8 mouse cellular contexts compared by ENCODE assay signal in the genomic region with DNA sequence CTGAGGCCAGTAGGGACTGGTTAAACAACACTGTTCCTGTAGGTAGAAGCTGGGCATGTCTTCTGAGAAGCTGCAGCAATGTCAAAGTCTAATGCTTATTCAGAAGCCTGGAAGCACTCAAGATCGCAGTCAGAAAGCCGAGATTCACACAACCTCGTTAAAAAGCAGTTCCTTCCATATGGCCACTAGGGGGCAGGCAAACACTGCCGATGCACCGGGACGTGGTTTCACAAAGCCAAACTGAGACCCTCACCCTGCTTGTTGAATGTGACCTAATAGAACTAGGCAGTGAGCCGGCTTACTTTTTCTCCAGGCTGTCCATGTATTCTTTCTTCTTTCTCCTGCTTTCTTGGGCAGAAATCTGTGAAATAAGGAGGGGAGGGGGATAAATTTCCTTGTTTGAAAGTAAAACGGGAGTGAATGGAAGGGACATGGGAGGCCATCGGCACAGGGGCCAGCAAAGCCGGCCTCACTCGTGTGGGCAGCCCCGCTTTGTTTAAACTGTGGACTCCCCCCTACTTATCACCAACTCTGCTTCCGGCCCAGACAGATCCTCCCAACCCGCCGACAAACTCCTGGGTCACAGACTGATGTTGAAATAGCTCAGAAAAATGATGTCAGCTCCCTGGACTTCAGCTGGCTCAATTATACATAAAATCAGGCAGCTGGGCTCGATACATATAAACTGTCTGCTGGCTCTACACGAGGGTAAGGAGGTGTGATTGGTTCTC. TPM values are rescaled to one million over a fixed set of nuclear protein-coding genes. Genes with fewer than 3 reads are reported as not detected.
DNase-seq lines count a peak whose midpoint lies in the region; ATAC-seq and TF ChIP-seq lines count a peak whose summit lies in the region.

No protein-coding gene starts in this region.

- intact Hi-C loops in left cerebral cortex, postnatal 4 days (cut with DNase I): loop anchor here (1.0 to 5.0 kb wide), 3 partner anchors 94 to 713 kb away; no protein-coding TSS in a partner anchor

- no peak for TF ChIP-seq POLR2A in cortical plate, adult 2 months (IDR thresholded peaks at IDR 0.05; ENCODE audit: extremely low read depth, insufficient read depth, low read length)

- H3K4me3 ChIP-seq in cortical plate, adult 2 months (ENCODE audit: insufficient read depth, low read length): no peak overlapping the region
- no peak overlapping the region for H3K4me3 ChIP-seq in intestine, embryonic 14.5 days (ENCODE audit: low read depth, low read length)
- H3K4me3 ChIP-seq in midbrain, embryonic 11.5 days (ENCODE audit: low read depth, low read length): no peak overlapping the region

- DNase-seq in adrenal gland, adult (ENCODE audit: inconsistent age in 2 of 2, low spot score in 1 of 2): peak; percentile 70 to 89
- no peak for DNase-seq in adrenal gland, adult 8-10 months
- DNase-seq in gastrocnemius, postnatal 4 days (ENCODE audit: low spot score in 2 of 2): peak; percentile 46 to 72
- DNase-seq in intestine, embryonic 14.5 days (ENCODE audit: low spot score): peak; percentile 88
- peak; percentile 83 for DNase-seq in left cerebral cortex, postnatal 4 days
- peak; percentile 96 for DNase-seq in midbrain, embryonic 11.5 days (ENCODE audit: low spot score, missing footprints)
- DNase-seq in right cerebral cortex, postnatal 4 days: peak; percentile 82

- no peak overlapping the region for H3K27ac ChIP-seq in cortical plate, adult 2 months (ENCODE audit: insufficient read depth, low read length)
- H3K27ac ChIP-seq in intestine, embryonic 14.5 days (ENCODE audit: low read depth): peak overlapping the region; percentile 81
- H3K27ac ChIP-seq in midbrain, embryonic 11.5 days (ENCODE audit: low read depth, low read length): no peak overlapping the region

- H3K4me1 ChIP-seq in cortical plate, adult 2 months (ENCODE audit: control insufficient read depth, insufficient read depth, low read length): no peaks in the 10 kb centered on the region
- H3K4me1 ChIP-seq in intestine, embryonic 14.5 days (replicated peaks; ENCODE audit: control insufficient read depth, insufficient read depth, low read length): peaks cover 4% of the 10 kb centered on the region; the same call in 1 of the 2 replicates
- peaks cover 8% of the 10 kb centered on the region for H3K4me1 ChIP-seq in midbrain, embryonic 11.5 days (ENCODE audit: control insufficient read depth, insufficient read depth, low read length)

- peaks cover 51% of the 10 kb centered on the region for H3K36me3 ChIP-seq in intestine, embryonic 14.5 days (ENCODE audit: control insufficient read depth, insufficient read depth, low read length)
- no peaks in the 10 kb centered on the region for H3K36me3 ChIP-seq in midbrain, embryonic 11.5 days (ENCODE audit: control insufficient read depth, insufficient read depth, low read length)

- no peaks in the 10 kb centered on the region for H3K9me3 ChIP-seq in intestine, embryonic 14.5 days (ENCODE audit: control insufficient read depth, low read length)
- no peaks in the 10 kb centered on the region for H3K9me3 ChIP-seq in midbrain, embryonic 11.5 days (ENCODE audit: control insufficient read depth, low read length)

- H3K4me2 ChIP-seq in intestine, embryonic 14.5 days (ENCODE audit: low read length): peak overlapping the region; percentile 37
- no peak overlapping the region for H3K4me2 ChIP-seq in midbrain, embryonic 11.5 days

- 6% methylated on average over 17 of the region's 17 CpGs for WGBS in intestine, embryonic 14.5 days
- whole genome bisulfite sequencing in midbrain, embryonic 11.5 days: 36% methylated on average over 17 of the region's 17 CpGs

- ATAC-seq in intestine, embryonic 14.5 days (replicated peaks; ENCODE audit: low FRiP score, low TSS enrichment, low read depth): peak; percentile 22; the same call in 1 of the 2 replicates
- ATAC-seq in midbrain, embryonic 11.5 days (ENCODE audit: low FRiP score): peak; percentile 63

- H3K9ac ChIP-seq in intestine, embryonic 14.5 days (ENCODE audit: low read length): no peak overlapping the region
- H3K9ac ChIP-seq in midbrain, embryonic 11.5 days (ENCODE audit: low read length): no peak overlapping the region; the same call in 1 of the 2 replicates

- H3K27me3 ChIP-seq in intestine, embryonic 14.5 days (replicated peaks; ENCODE audit: control insufficient read depth, insufficient read depth, low read length): no peaks in the 10 kb centered on the region
- H3K27me3 ChIP-seq in midbrain, embryonic 11.5 days (ENCODE audit: control insufficient read depth, insufficient read depth, low read length): no peaks in the 10 kb centered on the region

- TF ChIP-seq CTCF in cortical plate, adult 2 months (IDR thresholded peaks at IDR 0.05; ENCODE audit: extremely low read depth, insufficient read depth, low read length): peak; percentile 96

RNA-seq across cellular contexts. Expression of gene Dgki, which starts 54.6 kb away (rescaled TPM):
- 1 to 10 TPM; 2.3 to 6.9 (median 4.9) TPM for total RNA-seq in adrenal gland, adult 8-10 months (2022)
- polyA plus RNA-seq in cortical plate, adult 2 months (2012; rRNA removed): 12.3 and 12.9 TPM in 2 replicates
- 1 to 10 TPM; 1.1 to 1.9 TPM for total RNA-seq in gastrocnemius, postnatal 4 days (2021)
- polyA plus RNA-seq in intestine, embryonic 14.5 days (2014; fragmentation: Nextera tagmentation; extraction: Ambion mirVana): 0.92 and 1.3 TPM in 2 replicates
- 10 to 100 TPM; 49.4 to 53.8 TPM for total RNA-seq in left cerebral cortex, postnatal 4 days (2021)
- 2.1 TPM in 2 replicates for polyA plus RNA-seq in midbrain, embryonic 11.5 days (2014; fragmentation: Nextera tagmentation; extraction: Ambion mirVana)

Comparison
In these comparisons a context has a peak if more than half of its experiments do, and no peak if none do; other contexts are left out.
1. RNA of gene Dgki, which starts 54.6 kb away (total RNA-seq): 49.4 to 53.8 TPM in left cerebral cortex, postnatal 4 days; 2.3 to 6.9 TPM in adrenal gland, adult 8-10 months and 1.1 to 1.9 TPM in gastrocnemius, postnatal 4 days; every median in the first group is over 4 times any median in the second.